Comparison of ENCODE assay signal across 25 mouse cellular contexts in the genomic region with DNA sequence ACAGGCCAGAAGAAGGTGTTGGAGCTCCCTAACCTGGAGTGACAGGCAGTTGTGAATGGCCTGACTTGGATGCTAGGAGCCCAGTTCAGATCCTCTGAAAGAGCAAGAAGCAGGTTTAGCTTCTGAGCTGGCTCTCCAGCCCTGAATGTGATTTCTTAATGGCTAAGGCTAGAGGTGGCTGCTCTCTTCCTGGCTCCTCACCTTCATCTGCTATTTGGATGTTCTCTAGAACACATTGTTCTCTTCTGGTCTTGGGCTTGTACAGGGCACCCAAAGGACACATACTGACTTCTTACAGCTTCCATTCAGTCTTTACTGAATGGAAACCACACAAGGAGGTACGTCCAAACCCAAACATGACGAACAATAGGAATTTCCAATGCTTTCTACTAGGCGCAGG. TPM values are rescaled to one million over a fixed set of nuclear protein-coding genes. Genes with fewer than 3 reads are reported as not detected.
DNase-seq lines count a peak whose midpoint lies in the region; ATAC-seq and TF ChIP-seq lines count a peak whose summit lies in the region.
"Had no signal": no experiment of that assay in that cellular context is flagged by ENCODE, and none has a peak within 500 bp of the region (broad histone marks: within the 10 kb centered on the region; RNA-seq: fewer than 3 reads in every experiment).

No protein-coding gene starts in this region.

- no peak overlapping the region for H3K9ac ChIP-seq in heart, adult 2 months (ENCODE audit: low read depth, low read length)
- H3K9ac ChIP-seq in heart, embryonic 12.5 days = no peak overlapping the region
- H3K9ac ChIP-seq: embryonic facial prominence, embryonic 12.5 days; forebrain, embryonic 13.5 days; forebrain, postnatal 0 days; heart, embryonic 15.5 days; hindbrain, embryonic 15.5 days had no signal

- H3K27me3 ChIP-seq in heart, adult 2 months (ENCODE audit: control insufficient read depth, insufficient read depth, low read length) = no peaks in the 10 kb centered on the region
- no peaks in the 10 kb centered on the region for H3K27me3 ChIP-seq in heart, embryonic 12.5 days (replicated peaks)
- 0 out of 2 replicates have a peak, but pooled peaks cover 1% of the 10 kb centered on the region for H3K27me3 ChIP-seq in forebrain, embryonic 10.5 days (ENCODE audit: poor library complexity, severe bottlenecking)
- H3K27me3 ChIP-seq: CH12.LX; embryonic facial prominence, embryonic 12.5 days; forebrain, embryonic 13.5 days; heart, embryonic 15.5 days; hindbrain, embryonic 15.5 days had no signal

- H3K4me1 ChIP-seq in heart, adult 2 months (ENCODE audit: control insufficient read depth, insufficient read depth, low read length) = peaks cover 36% of the 10 kb centered on the region
- H3K4me1 ChIP-seq in heart, embryonic 12.5 days (replicated peaks) = peaks cover 32% of the 10 kb centered on the region
- H3K4me1 ChIP-seq in brown adipose tissue, adult 24 weeks (ENCODE audit: control insufficient read depth, insufficient read depth, insufficient read length, low read length) = peaks cover 47% of the 10 kb centered on the region
- peaks cover 11% of the 10 kb centered on the region for H3K4me1 ChIP-seq in forebrain, embryonic 10.5 days

- no peak overlapping the region for H3K4me3 ChIP-seq in heart, adult 2 months
- no peak overlapping the region for H3K4me3 ChIP-seq in heart, embryonic 12.5 days
- H3K4me3 ChIP-seq in left cerebral cortex, adult 2 months = no peak overlapping the region
- no peak overlapping the region for H3K4me3 ChIP-seq in brown adipose tissue, adult 24 weeks (ENCODE audit: insufficient read depth, low read depth, low read length)
- H3K4me3 ChIP-seq in forebrain, embryonic 10.5 days = no peak overlapping the region
- H3K4me3 ChIP-seq: embryonic facial prominence, embryonic 12.5 days; forebrain, embryonic 13.5 days; heart, embryonic 10.5 days; heart, embryonic 15.5 days; hindbrain, embryonic 15.5 days had no signal

- intact Hi-C loops in heart, adult 2 months (cut with DNase I) = no loop called here
- intact Hi-C loops in left cerebral cortex, adult 2 months (cut with DNase I) = no loop called here
- intact Hi-C loops in left cerebral cortex, postnatal 36 days (cut with DNase I) = no loop called here

- TF ChIP-seq EP300 in heart, adult 2 months (IDR thresholded peaks at IDR 0.05; ENCODE audit: insufficient read depth, low read depth, low read length) = no peak

- H3K9me3 ChIP-seq in heart, embryonic 12.5 days (replicated peaks) = no peaks in the 10 kb centered on the region
- no peaks in the 10 kb centered on the region for H3K9me3 ChIP-seq in forebrain, embryonic 10.5 days
- H3K9me3 ChIP-seq: embryonic facial prominence, embryonic 12.5 days; forebrain, embryonic 13.5 days; G1E; heart, embryonic 10.5 days; heart, embryonic 15.5 days; hindbrain, embryonic 15.5 days had no signal

- DNase-seq in heart, adult 2 months = no peak
- DNase-seq in left cerebral cortex, adult 2 months (ENCODE audit: extremely low spot score in 1 of 2, low spot score in 2 of 2) = no peak
- no peak for DNase-seq in left cerebral cortex, postnatal 36 days (ENCODE audit: low spot score in 2 of 2)
- DNase-seq in forebrain, embryonic 10.5 days (ENCODE audit: extremely low spot score, low spot score) = no peak
- DNase-seq in gastrocnemius, postnatal 25 days = no peak
- DNase-seq: adrenal gland, postnatal 14 days; cerebellum, adult 2 months; cerebellum, postnatal 10 days; forebrain, postnatal 0 days; gastrocnemius, postnatal 10 days; heart, postnatal 36 days; kidney, adult 2 months had no signal

- H3K36me3 ChIP-seq in heart, adult 2 months (ENCODE audit: control insufficient read depth, insufficient read depth, low read length) = peaks cover 2% of the 10 kb centered on the region
- H3K36me3 ChIP-seq in heart, embryonic 12.5 days = no peaks in the 10 kb centered on the region
- H3K36me3 ChIP-seq in forebrain, embryonic 10.5 days (replicated peaks) = no peaks in the 10 kb centered on the region
- H3K36me3 ChIP-seq: embryonic facial prominence, embryonic 12.5 days; G1E; heart, embryonic 10.5 days; heart, embryonic 15.5 days; hindbrain, embryonic 15.5 days had no signal

- no peaks in the 10 kb centered on the region for H3K79me2 ChIP-seq in heart, adult 2 months (replicated peaks; ENCODE audit: control insufficient read depth, insufficient read depth, low read length)

- WGBS in heart, adult 2 months = 76% methylated on average over 3 of the region's 3 CpGs
- 89% methylated on average over 3 of the region's 3 CpGs for WGBS in heart, embryonic 12.5 days
- WGBS in forebrain, embryonic 10.5 days = 88% methylated on average over 3 of the region's 3 CpGs

- no peak overlapping the region for H3K4me2 ChIP-seq in heart, embryonic 12.5 days
- H3K4me2 ChIP-seq: embryonic facial prominence, embryonic 12.5 days; forebrain, embryonic 13.5 days; heart, embryonic 15.5 days; hindbrain, embryonic 15.5 days had no signal

- ATAC-seq in heart, embryonic 12.5 days (ENCODE audit: insufficient number of reproducible peaks, low FRiP score) = no peak
- ATAC-seq: forebrain, embryonic 13.5 days; forebrain, postnatal 0 days; intestine, embryonic 16.5 days had no signal

- no peak for TF ChIP-seq POLR2A in heart, adult 2 months (IDR thresholded peaks at IDR 0.05; ENCODE audit: insufficient read depth, low read depth, low read length)

- peak overlapping the region; percentile 87 for H3K27ac ChIP-seq in heart, adult 2 months
- H3K27ac ChIP-seq in heart, embryonic 12.5 days (ENCODE audit: poor library complexity, severe bottlenecking) = no peak overlapping the region
- H3K27ac ChIP-seq in left cerebral cortex, adult 2 months = peak overlapping the region; percentile 54; the same call in 1 of the 2 replicates
- peak overlapping the region; percentile 99 for H3K27ac ChIP-seq in brown adipose tissue, adult 24 weeks (replicated peaks; ENCODE audit: low read depth, low read length)
- H3K27ac ChIP-seq in forebrain, embryonic 10.5 days = no peak overlapping the region
- H3K27ac ChIP-seq: embryonic facial prominence, embryonic 12.5 days; forebrain, embryonic 13.5 days; heart, embryonic 10.5 days; heart, embryonic 15.5 days; hindbrain, embryonic 15.5 days had no signal

- TF ChIP-seq CTCF in heart, adult 2 months (IDR thresholded peaks at IDR 0.05) = no peak
- no peak for TF ChIP-seq CTCF in left cerebral cortex, adult 2 months (IDR thresholded peaks at IDR 0.05)

RNA-seq across cellular contexts. Expression of gene Scgb1a1, which starts 11.7 kb away (rescaled TPM):
- under 1 TPM in 1 of 2 experiments, not detected in 1; 0.73 TPM for total RNA-seq in heart, adult 2 months (2021)
- 0.50 and 2,957 TPM in 2 replicates for polyA plus RNA-seq in heart, adult 2 months (2012; rRNA removed)
- polyA plus RNA-seq in heart, embryonic 12.5 days (2016; fragmentation: Nextera tagmentation; extraction: Ambion mirVana) = not detected in 2 replicates
- total RNA-seq in left cerebral cortex, adult 2 months (2021) = not detected
- total RNA-seq in left cerebral cortex, postnatal 36 days (2021) = not detected
- not detected in 2 replicates for polyA plus RNA-seq in brown adipose tissue, adult 24 weeks (2012; ENCODE audit: insufficient read depth, insufficient read length, missing spikeins)
- polyA plus RNA-seq in forebrain, embryonic 10.5 days (2016; fragmentation: Nextera tagmentation; extraction: Ambion mirVana) = not detected in 2 replicates
- total RNA-seq in gastrocnemius, postnatal 25 days (2021) = not detected
- total RNA-seq: adrenal gland, adult 18-20 months; CH12.LX; common myeloid progenitor, adult 5-6 weeks; forebrain, postnatal 0 days; G1E; heart, postnatal 36 days had no signal
- polyA plus RNA-seq: cerebellum, adult 2 months; embryonic facial prominence, embryonic 12.5 days; forebrain, embryonic 13.5 days; forebrain, postnatal 0 days; G1E; heart, embryonic 10.5 days; hindbrain, embryonic 11.5 days; hindbrain, embryonic 15.5 days; intestine, embryonic 16.5 days had no signal

RNA-seq across cellular contexts. Expression of gene Asrgl1, which starts 59.4 kb away (rescaled TPM):
- total RNA-seq in heart, adult 2 months (2021) = 10 to 100 TPM; 28.2 to 31.1 TPM
- 8.8 and 11.5 TPM in 2 replicates for polyA plus RNA-seq in heart, adult 2 months (2012; rRNA removed)
- 11.3 and 14.1 TPM in 2 replicates for polyA plus RNA-seq in heart, embryonic 12.5 days (2016; fragmentation: Nextera tagmentation; extraction: Ambion mirVana)
- total RNA-seq in left cerebral cortex, adult 2 months (2021) = 100 to 1,000 TPM; 115 to 139 TPM
- 100 to 1,000 TPM; 136 to 137 TPM for total RNA-seq in left cerebral cortex, postnatal 36 days (2021)
- polyA plus RNA-seq in brown adipose tissue, adult 24 weeks (2012; ENCODE audit: insufficient read depth, insufficient read length, missing spikeins) = 9.2 and 10.1 TPM in 2 replicates
- polyA plus RNA-seq in forebrain, embryonic 10.5 days (2016; fragmentation: Nextera tagmentation; extraction: Ambion mirVana) = 17.8 and 25.5 TPM in 2 replicates
- 10 to 100 TPM; 25.1 to 26.0 TPM for total RNA-seq in gastrocnemius, postnatal 25 days (2021)

Comparison
In these comparisons a context has a peak if more than half of its experiments do, and no peak if none do; other contexts are left out.
1. H3K27ac ChIP-seq: peak in heart, adult 2 months (single experiment), left cerebral cortex, adult 2 months (single experiment) and brown adipose tissue, adult 24 weeks (single experiment); none in heart, embryonic 12.5 days (single experiment) and forebrain, embryonic 10.5 days (single experiment).